Mouse (Mus musculus) ZHBTc4 (cell line): ENCODE results near the gene Sik3.
A peak's percentile ranks its signal among the peaks of the same experiment; 100 is the strongest.

Experiments used
- DNase-seq: peaks from one replicate; pipeline ENCODE4 v3.0.0-alpha.2; 2011; ENCODE audit warnings: low read depth, low spot score

Sik3 gene

GRCm38 (mm10) chr9:46270782-46271181 lies 258.2 kb downstream of the Sik3 start:
- DNase-seq, result no peak

GRCm38 (mm10) chr9:46272070-46272469 lies 259.4 kb downstream of the Sik3 start:
- no peak for DNase-seq

- DNase-seq, result peak; percentile 96
Measured at GRCm38 (mm10) chr9:46272677-46273454, 260.2 kb downstream of the Sik3 start, which contains the start of gene Zpr1. Gene Zpr1, plus strand, starts transcription at chr9:46273064.
